Mouse (Mus musculus) left cerebral cortex, postnatal 4 days (tissue): ENCODE measurements at regions not wholly inside any gene's neighbourhood (a gene's known extent, or its start where the extent isn't known, plus 50 kb on each side); places are given as distances from the start of the nearest gene placed in this dataset.

Experiments
- DNase-seq: peaks from one replicate; pipeline ENCODE4 v3.0.0-alpha.2; 2022
- intact Hi-C: fragments of 180-260 bp; cut with DNase I; formaldehyde crosslinking; loops from one replicate; pipeline ENCODE4 v1.15.1; 2025

GRCm38 (mm10) chr15:34775714-34776113, 418.0 kb upstream of the 9430069I07Rik start:
- no peak for DNase-seq
- intact Hi-C loops, result no loop called here

DNA sequence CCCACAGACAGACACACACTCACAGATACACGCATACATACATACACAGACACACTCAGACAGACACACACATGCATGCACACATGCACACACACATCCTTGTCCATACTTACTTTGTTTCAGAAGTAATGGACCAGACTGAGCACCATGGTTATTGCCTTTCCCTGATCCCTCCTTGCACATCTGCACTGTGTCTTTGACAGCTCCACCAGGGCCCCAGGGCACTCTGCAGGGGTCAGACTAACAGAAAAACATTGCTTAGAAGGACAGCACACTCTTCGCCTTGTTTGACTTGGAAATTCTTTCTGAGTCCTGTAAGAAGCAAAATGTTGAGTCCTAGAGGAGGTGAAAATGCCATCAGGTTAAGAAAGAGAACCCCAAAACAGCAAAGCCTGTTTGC, 394.1 kb upstream of the 9430069I07Rik start:
- intact Hi-C loops, result no loop called here

DNA sequence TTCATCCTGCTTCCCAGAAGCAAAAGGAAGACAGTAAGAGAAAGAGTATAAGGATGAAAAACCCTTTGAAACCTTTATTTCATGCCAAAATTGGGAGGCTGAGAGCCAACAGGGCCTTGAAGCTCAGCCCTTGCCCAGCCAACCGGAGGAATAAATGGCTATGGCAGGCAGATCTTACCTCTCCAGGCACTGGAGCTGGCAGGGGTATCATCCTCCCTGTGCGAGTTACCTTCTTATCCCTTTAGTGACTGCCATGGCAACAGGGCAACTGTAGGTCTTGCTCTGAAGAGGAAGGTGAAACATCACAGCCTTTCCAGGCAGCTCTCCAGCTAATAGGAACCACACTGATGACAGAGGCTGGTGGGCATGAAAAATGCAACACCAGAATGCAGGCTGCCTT, 393.3 kb upstream of the 9430069I07Rik start:
- intact Hi-C loops, result no loop called here
- DNase-seq, result peak; percentile 54

More for the DNA sequence above, 394.1 kb upstream of the 9430069I07Rik start:
- DNase-seq, result no peak

GRCm38 (mm10) chr15:34747111-34747510, 389.4 kb upstream of the 9430069I07Rik start:
- intact Hi-C loops, result loop anchor here (10.0 kb wide), 1 partner anchor 148 kb away; no protein-coding TSS in a partner anchor
- peak; percentile 51 for DNase-seq

DNA sequence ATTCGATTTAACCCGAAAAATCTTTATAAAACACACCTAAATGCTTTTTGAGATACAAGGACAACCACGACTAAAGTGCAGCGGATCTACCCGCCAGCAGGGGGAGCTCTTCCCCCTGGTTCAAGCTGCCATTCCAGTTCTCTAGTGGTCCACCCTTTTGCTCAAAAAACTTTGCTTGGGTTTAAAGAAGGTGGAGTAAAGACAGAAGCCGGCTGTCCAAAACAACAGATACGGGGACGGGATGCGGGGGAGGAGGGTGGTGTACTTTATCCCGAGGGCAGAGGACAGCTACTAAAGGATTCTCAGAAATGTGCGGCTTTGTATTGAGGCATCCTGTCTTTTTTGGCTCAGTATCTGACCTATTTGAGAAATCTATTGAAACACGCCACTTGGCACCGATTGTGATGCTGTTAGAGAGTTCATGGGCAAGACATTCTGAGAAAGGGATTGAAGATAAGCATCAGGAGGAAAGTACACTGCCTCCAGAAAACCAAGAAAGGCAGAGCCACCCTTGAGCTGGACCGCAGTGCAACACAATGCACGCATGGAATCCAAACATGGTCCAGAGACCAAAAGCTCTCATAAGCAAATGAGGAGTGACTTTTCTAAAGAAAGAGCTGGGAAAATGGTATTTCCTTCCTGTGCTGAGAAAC, 385.6 kb upstream of the 9430069I07Rik start:
- peak; percentile 61 for DNase-seq
- intact Hi-C loops, result loop anchor here (10.0 kb wide), 1 partner anchor 152 kb away; no protein-coding TSS in a partner anchor

GRCm38 (mm10) chr15:34741488-34741887, 383.8 kb upstream of the 9430069I07Rik start:
- intact Hi-C loops, result loop anchor here (10.0 kb wide), 1 partner anchor 153 kb away; no protein-coding TSS in a partner anchor
- DNase-seq, result no peak
